Mouse (Mus musculus): ENCODE data around the gene Cand2. TPM values are rescaled to one million over a fixed set of nuclear protein-coding genes. Genes with fewer than 3 reads are reported as not detected.
A peak's percentile ranks its signal among the peaks of the same experiment; 100 is the strongest.

Gene Cand2
- total and polyA plus RNA-seq, 3 experiments = 59.0 to 77.2 (median 69.3) TPM

DNA sequence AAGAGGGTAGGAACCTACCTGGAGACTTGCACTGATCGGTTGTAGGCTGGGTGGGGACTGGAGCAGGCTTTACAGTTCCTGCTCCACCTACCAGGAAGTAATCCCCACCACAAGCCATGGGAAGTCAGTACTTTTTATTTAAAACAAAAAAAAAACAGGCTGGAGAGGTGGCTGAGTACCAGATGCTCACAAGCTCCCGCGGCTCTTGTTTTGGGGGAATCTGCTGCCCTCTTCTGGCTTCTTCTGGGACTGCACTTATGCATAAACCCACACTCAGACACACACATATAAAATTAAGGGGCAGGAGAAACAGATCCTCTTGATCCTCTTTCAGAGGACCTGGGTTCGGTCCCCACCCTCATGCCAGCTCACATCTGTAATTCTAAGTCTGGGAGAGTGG lies 39.4 kb upstream of the Cand2 start:
- Histone ChIP-seq H3K27ac (no peak overlapping the region), H3K4me1 (ENCODE audit: control insufficient read depth, insufficient read depth, low read length) (no peaks in the 10 kb centered on the region), H3K27me3 (ENCODE audit: control insufficient read depth, insufficient read depth, low read length) (no peaks in the 10 kb centered on the region), H3K36me3 (ENCODE audit: control insufficient read depth, insufficient read depth, low read length) (no peaks in the 10 kb centered on the region), H3K79me2 (replicated peaks; ENCODE audit: control insufficient read depth, insufficient read depth, low read length) (no peaks in the 10 kb centered on the region), H3K9ac (ENCODE audit: low read depth, low read length) (no peak overlapping the region), H3K4me3 (no peak overlapping the region)
- intact Hi-C loops (cut with DNase I) = no loop called here
- 70% methylated on average over 4 of the region's 4 CpGs for WGBS
- DNase-seq = peak in 1 of 2 experiments; percentile 42
- peak; percentile 70 for TF ChIP-seq CTCF (IDR thresholded peaks at IDR 0.05)
- TF ChIP-seq EP300 (IDR thresholded peaks at IDR 0.05; ENCODE audit: insufficient read depth, low read depth, low read length) = no peak
- no peak for TF ChIP-seq POLR2A (IDR thresholded peaks at IDR 0.05; ENCODE audit: insufficient read depth, low read depth, low read length)

DNA sequence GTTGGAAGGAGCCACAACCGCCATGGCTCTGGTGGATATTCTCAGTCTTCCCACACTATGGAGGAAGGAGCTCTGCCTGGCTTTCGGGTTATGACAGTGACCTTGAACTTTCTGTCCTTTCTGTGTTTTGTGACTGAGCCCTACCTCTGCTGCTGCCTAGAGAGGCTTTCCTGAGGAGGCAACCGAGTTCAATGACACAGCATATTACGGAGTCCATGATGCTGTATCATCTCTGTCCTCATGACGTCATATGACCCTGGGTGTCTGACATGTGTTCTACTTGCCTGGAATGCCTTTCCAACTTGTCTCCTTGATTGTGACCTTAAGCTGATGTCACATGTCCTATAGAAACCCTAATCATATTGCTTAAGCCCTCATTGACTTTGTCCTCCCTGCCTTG lies 35.3 kb upstream of the Cand2 start:
- Histone ChIP-seq H3K27me3 (ENCODE audit: control insufficient read depth, insufficient read depth, low read length) (no peaks in the 10 kb centered on the region), H3K27ac (no peak overlapping the region), H3K79me2 (replicated peaks; ENCODE audit: control insufficient read depth, insufficient read depth, low read length) (no peaks in the 10 kb centered on the region), H3K4me1 (ENCODE audit: control insufficient read depth, insufficient read depth, low read length) (no peaks in the 10 kb centered on the region), H3K36me3 (ENCODE audit: control insufficient read depth, insufficient read depth, low read length) (no peaks in the 10 kb centered on the region), H3K4me3 (no peak overlapping the region), H3K9ac (ENCODE audit: low read depth, low read length) (no peak overlapping the region)
- 81% methylated on average over 5 of the region's 5 CpGs for WGBS
- TF ChIP-seq EP300 (IDR thresholded peaks at IDR 0.05; ENCODE audit: insufficient read depth, low read depth, low read length) (no peak), CTCF (IDR thresholded peaks at IDR 0.05) (no peak), POLR2A (IDR thresholded peaks at IDR 0.05; ENCODE audit: insufficient read depth, low read depth, low read length) (no peak)
- DNase-seq = no peak
- intact Hi-C loops (cut with DNase I) = no loop called here

DNA sequence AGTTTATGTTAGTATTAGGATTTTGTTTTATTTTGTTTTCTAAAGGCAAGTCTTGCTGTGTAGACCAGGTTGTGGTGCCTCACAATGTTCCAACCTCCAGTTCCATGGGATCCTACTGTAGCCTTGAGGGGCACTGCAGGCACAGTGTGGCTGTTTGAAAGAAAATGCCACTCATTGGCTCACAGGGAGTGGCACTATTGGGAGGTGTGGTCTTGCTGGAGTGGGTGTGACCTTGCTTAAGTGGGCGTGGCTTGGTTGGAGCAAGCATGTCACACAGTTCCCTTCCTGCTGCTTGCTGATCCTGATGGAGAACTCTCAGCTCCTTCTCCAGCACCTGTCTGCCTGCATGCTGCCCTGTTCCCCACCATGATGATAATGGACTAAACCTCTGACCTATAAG lies 30.8 kb upstream of the Cand2 start:
- intact Hi-C loops (cut with DNase I) = no loop called here
- H3K4me3 ChIP-seq = no peak overlapping the region
- H3K4me1 ChIP-seq (ENCODE audit: control insufficient read depth, insufficient read depth, low read length) = no peaks in the 10 kb centered on the region
- DNase-seq = no peak
- H3K27ac ChIP-seq = no peak overlapping the region
- TF ChIP-seq POLR2A (IDR thresholded peaks at IDR 0.05; ENCODE audit: insufficient read depth, low read depth, low read length) (no peak), CTCF (IDR thresholded peaks at IDR 0.05) (no peak), EP300 (IDR thresholded peaks at IDR 0.05; ENCODE audit: insufficient read depth, low read depth, low read length) (no peak)
- no peaks in the 10 kb centered on the region for H3K36me3 ChIP-seq (ENCODE audit: control insufficient read depth, insufficient read depth, low read length)
- WGBS = 16% methylated on average over 1 of the region's 1 CpGs
- H3K79me2 ChIP-seq (replicated peaks; ENCODE audit: control insufficient read depth, insufficient read depth, low read length) = no peaks in the 10 kb centered on the region
- no peaks in the 10 kb centered on the region for H3K27me3 ChIP-seq (ENCODE audit: control insufficient read depth, insufficient read depth, low read length)
- no peak overlapping the region for H3K9ac ChIP-seq (ENCODE audit: low read depth, low read length)

DNA sequence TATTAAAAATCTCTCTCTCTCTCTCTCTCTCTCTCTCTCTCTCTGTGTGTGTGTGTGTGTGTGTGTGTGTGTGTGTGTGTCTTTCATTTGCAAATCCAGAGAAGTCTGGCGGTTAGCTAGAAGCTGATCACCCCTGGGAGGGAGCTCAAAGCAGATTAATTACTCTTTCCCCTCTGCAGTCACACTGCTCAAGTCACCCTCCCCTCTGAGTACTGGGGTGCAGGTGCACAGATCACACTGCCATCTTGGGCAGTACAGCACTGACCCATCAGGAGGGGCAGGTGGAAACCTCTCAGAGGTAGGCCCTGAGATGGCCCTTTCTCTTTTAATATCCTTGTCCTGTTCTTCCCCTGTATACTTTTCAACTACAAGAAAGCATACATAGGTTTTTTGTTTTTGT lies 28.0 kb upstream of the Cand2 start:
- 71% methylated on average over 1 of the region's 1 CpGs for WGBS
- H3K27me3 ChIP-seq (ENCODE audit: control insufficient read depth, insufficient read depth, low read length) = no peaks in the 10 kb centered on the region

DNA sequence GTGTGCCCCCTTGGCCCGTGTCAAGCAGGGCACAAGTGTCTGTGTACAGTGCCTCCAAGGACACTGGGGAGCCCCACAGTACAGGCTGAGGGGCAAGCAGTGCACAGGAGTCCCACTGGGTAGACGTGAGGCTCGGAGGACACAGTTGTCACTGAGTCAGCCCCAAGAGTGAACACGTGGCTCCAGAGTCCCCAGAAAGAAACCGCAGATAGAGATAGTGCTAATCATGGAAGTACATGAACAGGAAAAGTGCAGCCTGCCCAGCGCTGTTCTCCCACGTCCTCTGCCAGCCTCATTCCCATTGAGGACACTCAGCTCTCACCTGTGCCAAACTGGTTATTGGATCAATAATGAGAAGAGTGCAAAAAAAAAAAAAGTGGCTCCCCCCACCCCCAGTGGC lies 18.8 kb upstream of the Cand2 start:
- no peak for DNase-seq
- Histone ChIP-seq H3K9ac (ENCODE audit: low read depth, low read length) (no peak overlapping the region), H3K79me2 (replicated peaks; ENCODE audit: control insufficient read depth, insufficient read depth, low read length) (no peaks in the 10 kb centered on the region), H3K36me3 (ENCODE audit: control insufficient read depth, insufficient read depth, low read length) (no peaks in the 10 kb centered on the region), H3K27me3 (ENCODE audit: control insufficient read depth, insufficient read depth, low read length) (no peaks in the 10 kb centered on the region), H3K4me1 (ENCODE audit: control insufficient read depth, insufficient read depth, low read length) (no peaks in the 10 kb centered on the region), H3K27ac (no peak overlapping the region), H3K4me3 (no peak overlapping the region)
- TF ChIP-seq CTCF (IDR thresholded peaks at IDR 0.05) (no peak), EP300 (IDR thresholded peaks at IDR 0.05; ENCODE audit: insufficient read depth, low read depth, low read length) (no peak), POLR2A (IDR thresholded peaks at IDR 0.05; ENCODE audit: insufficient read depth, low read depth, low read length) (no peak)
- intact Hi-C loops (cut with DNase I) = no loop called here
- 37% methylated on average over 7 of the region's 7 CpGs for WGBS

More for the DNA sequence above, 28.0 kb upstream of the Cand2 start:
- TF ChIP-seq POLR2A (IDR thresholded peaks at IDR 0.05; ENCODE audit: insufficient read depth, low read depth, low read length) (no peak), CTCF (IDR thresholded peaks at IDR 0.05) (no peak), EP300 (IDR thresholded peaks at IDR 0.05; ENCODE audit: insufficient read depth, low read depth, low read length) (no peak)
- intact Hi-C loops (cut with DNase I) = no loop called here
- Histone ChIP-seq H3K79me2 (replicated peaks; ENCODE audit: control insufficient read depth, insufficient read depth, low read length) (no peaks in the 10 kb centered on the region), H3K36me3 (ENCODE audit: control insufficient read depth, insufficient read depth, low read length) (no peaks in the 10 kb centered on the region), H3K4me3 (no peak overlapping the region), H3K4me1 (ENCODE audit: control insufficient read depth, insufficient read depth, low read length) (no peaks in the 10 kb centered on the region), H3K9ac (ENCODE audit: low read depth, low read length) (no peak overlapping the region), H3K27ac (no peak overlapping the region)
- no peak for DNase-seq

DNA sequence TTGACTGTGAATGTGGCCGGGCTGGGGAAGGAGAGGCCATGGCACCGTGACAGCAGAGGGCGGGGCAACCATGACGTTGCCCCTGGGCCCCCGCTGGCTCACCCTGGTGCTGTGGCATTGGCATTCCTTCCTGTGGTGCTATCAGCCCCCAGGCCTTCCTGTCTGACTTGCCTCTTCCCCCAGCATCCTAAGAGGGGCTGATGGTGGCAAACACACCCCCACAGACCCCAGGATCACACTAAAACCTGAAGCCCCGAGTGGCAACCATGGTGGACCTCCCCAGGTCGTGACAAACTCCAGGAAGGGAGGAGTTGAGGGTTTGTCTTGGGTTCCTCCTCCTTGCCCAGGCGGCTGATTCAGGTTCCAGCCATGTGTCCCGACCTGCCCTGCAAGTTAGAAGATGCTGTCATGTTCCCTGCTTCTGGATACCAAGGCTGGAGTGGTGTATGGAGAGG lies 15.3 kb upstream of the Cand2 start:
- no peaks in the 10 kb centered on the region for H3K36me3 ChIP-seq (ENCODE audit: control insufficient read depth, insufficient read depth, low read length)
- no peak overlapping the region for H3K27ac ChIP-seq
- peaks cover 2% of the 10 kb centered on the region; the same call in 1 of the 2 replicates for H3K4me1 ChIP-seq (ENCODE audit: control insufficient read depth, insufficient read depth, low read length)
- DNase-seq = no peak
- H3K79me2 ChIP-seq (replicated peaks; ENCODE audit: control insufficient read depth, insufficient read depth, low read length) = no peaks in the 10 kb centered on the region
- intact Hi-C loops (cut with DNase I) = no loop called here
- 40% methylated on average over 9 of the region's 9 CpGs for WGBS
- H3K27me3 ChIP-seq (ENCODE audit: control insufficient read depth, insufficient read depth, low read length) = no peaks in the 10 kb centered on the region
- TF ChIP-seq EP300 (IDR thresholded peaks at IDR 0.05; ENCODE audit: insufficient read depth, low read depth, low read length) (no peak), CTCF (IDR thresholded peaks at IDR 0.05) (no peak), POLR2A (IDR thresholded peaks at IDR 0.05; ENCODE audit: insufficient read depth, low read depth, low read length) (no peak)
- no peak overlapping the region for H3K9ac ChIP-seq (ENCODE audit: low read depth, low read length)
- H3K4me3 ChIP-seq = no peak overlapping the region
